Mouse (Mus musculus) ES-E14 (cell line): ENCODE results near the gene Sec14l1.

Experiments
- CHD2 ChIP-seq: IDR thresholded peaks from 2 replicates; pipeline ENCODE4 v1.6.1; 2014; ENCODE audit warnings: mild to moderate bottlenecking, low read depth, low read length, inconsistent platforms
- HCFC1 ChIP-seq: IDR thresholded peaks from 2 replicates; pipeline ENCODE4 v1.6.1; 2012; ENCODE audit warnings: low read length, inconsistent platforms, borderline replicate concordance; ENCODE audit not compliant: insufficient read depth
- MAFK ChIP-seq: IDR thresholded peaks from 2 replicates; pipeline ENCODE4 v1.6.1; 2014; ENCODE audit warnings: mild to moderate bottlenecking, low read depth, low read length, inconsistent platforms; ENCODE audit not compliant: insufficient read depth
- ZNF384 ChIP-seq: IDR thresholded peaks from 2 replicates; pipeline ENCODE4 v1.6.1; 2012; ENCODE audit warnings: low read depth, low read length, inconsistent platforms

DNA sequence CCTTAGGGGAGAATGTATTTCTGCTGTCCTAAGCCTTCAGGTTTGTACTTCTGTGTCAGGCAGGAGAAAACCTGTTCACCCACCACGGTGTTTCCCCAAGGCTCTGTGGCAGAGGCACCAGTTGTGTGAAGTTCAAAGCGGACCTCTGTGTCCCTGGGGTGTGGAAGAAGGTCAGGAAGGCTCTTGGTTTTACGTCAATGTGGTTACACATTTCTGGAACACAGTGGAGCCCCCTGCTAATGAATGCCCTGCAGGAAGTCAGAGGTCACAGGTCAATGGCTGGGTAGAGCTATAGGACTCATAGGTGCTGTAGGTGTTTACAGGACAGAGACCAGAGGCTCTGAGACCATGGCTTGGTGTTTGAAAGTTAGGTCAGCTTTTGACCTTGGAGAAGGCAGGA lies 9.7 kb upstream of the Sec14l1 start:
- TF ChIP-seq MAFK (no peak), HCFC1 (no peak), ZNF384 (no peak), CHD2 (no peak)
